Mouse (Mus musculus) cerebellum, adult 8-10 months (tissue): ENCODE data around the gene Mettl21a.
"Not testable (repeated sequence)": the region's sequence is repeated elsewhere in the genome, so short reads cannot be mapped to it uniquely, and the experiment has no call there.

Source experiments
- DNase-seq: peaks from one replicate; pipeline ENCODE4 v3.0.0; 2022

The Mettl21a gene

GRCm38 (mm10) chr1:64609976-64610375 lies 7.1 kb downstream of the Mettl21a start:
- no peak for DNase-seq

GRCm38 (mm10) chr1:64609145-64609544 lies 7.9 kb downstream of the Mettl21a start:
- no peak for DNase-seq

GRCm38 (mm10) chr1:64603381-64603780 lies 13.7 kb downstream of the Mettl21a start:
- DNase-seq: no peak

- no peak for DNase-seq
These were observed 15.7 kb downstream of the Mettl21a start for GRCm38 (mm10) chr1:64601242-64601842.

- DNase-seq: no peak
These were observed 16.5 kb downstream of the Mettl21a start for GRCm38 (mm10) chr1:64600413-64601077.

- DNase-seq: no peak
These were observed 18.1 kb downstream of the Mettl21a start for GRCm38 (mm10) chr1:64598926-64599325.

GRCm38 (mm10) chr1:64578801-64579200 lies 38.2 kb downstream of the Mettl21a start:
- DNase-seq: no peak

- not testable (repeated sequence) for DNase-seq
These were observed 39.1 kb downstream of the Mettl21a start for GRCm38 (mm10) chr1:64577911-64578310.

GRCm38 (mm10) chr1:64576732-64577131 lies 40.3 kb downstream of the Mettl21a start:
- no peak for DNase-seq

GRCm38 (mm10) chr1:64576022-64576421 lies 41.0 kb downstream of the Mettl21a start:
- DNase-seq: no peak

GRCm38 (mm10) chr1:64568206-64568605 lies 48.8 kb downstream of the Mettl21a start:
- no peak for DNase-seq

- no peak for DNase-seq
These were observed 56.9 kb downstream of the Mettl21a start for GRCm38 (mm10) chr1:64560105-64560504.
